Mouse (Mus musculus): ENCODE results near the gene Fam71b.

Fam71b gene

DNA sequence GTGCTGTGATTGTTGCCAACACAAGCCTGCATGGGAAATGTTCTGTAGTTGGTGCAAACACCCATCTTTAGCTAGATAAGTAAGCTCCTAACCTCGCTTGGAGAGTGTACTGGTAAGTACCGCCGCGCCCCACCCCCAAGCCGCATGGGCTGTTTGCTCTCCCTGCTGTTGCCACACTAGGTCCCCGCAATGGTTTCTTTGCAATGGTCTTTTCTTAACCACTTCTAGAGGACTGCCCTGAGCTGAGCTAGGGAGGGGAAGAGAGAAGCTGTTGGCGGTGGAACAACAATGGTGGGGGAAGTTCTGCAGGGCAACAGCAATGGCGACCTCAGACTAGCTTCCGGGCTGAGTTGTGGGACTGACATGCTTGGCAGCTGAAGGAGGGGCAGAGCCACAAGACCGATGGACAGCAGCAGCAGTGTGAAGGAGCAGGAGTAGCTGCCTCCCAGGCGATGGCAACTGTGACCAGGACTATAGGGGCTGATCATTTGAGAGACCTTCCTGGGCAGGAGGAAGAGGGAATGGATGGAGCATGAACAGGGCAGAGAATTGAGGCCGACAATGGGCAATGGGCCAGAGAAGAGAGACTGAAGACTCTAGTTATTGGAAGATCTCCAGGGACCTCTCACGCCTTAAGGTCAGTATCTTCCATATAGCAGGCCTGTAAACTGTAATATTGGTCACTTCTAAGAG, at the start of gene Fam71b:
Gene Fam71b (plus strand): TSS at position 393 of the 693 bp plus-strand sequence.
- no peak for DNase-seq (ENCODE audit: low spot score in 2 of 2)

DNA sequence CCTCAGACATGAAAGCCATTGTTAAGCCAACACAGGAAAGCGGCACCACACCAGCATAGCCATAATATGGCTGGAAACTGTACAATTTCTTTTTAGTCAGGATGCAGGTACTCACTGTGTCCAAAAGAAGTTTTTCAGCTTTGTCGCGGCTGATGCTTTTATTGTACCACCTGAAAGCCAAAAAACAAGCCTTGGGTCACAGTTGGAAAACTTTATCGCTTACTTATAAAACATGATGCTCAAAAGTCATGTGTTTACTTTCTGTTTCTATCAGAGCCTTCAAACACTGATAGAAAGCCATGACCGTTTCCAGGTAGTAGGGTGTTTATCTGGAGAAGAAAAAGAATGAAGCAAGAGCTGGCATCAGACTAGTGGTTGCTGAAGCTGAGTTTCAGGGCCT, 48.6 kb upstream of the Fam71b start:
- no peak for DNase-seq (ENCODE audit: low spot score in 2 of 2)

- no peak for DNase-seq (ENCODE audit: low spot score in 2 of 2)
Observed at GRCm38 (mm10) chr11:46348416-46348815, 47.9 kb upstream of the Fam71b start.

- no peak for DNase-seq (ENCODE audit: low spot score in 2 of 2)
Observed at GRCm38 (mm10) chr11:46349681-46350410, 46.5 kb upstream of the Fam71b start.

DNA sequence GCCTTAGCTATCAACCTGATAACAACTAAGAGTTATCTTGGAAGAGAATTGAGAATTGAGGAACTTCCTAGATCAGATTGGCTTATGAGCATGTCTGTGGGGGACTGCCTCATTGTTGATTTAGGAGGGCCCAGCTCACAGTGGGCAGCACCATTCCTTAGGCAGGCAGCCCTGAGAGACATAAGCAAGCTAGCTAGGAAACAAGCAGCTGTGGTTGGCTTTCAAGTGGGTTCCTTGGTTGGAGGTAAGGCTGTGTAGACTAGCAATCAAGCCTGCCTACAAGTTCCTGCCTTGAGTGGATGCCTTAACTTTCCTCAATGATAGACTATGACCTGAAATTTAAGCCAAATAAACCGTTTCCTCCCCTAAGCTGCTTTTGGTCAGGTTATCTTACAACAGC, 38.0 kb upstream of the Fam71b start:
- DNase-seq (ENCODE audit: low spot score in 2 of 2) = no peak

GRCm38 (mm10) chr11:46360991-46361665, 35.2 kb upstream of the Fam71b start:
- DNase-seq (ENCODE audit: low spot score in 2 of 2) = no peak

- DNase-seq (ENCODE audit: low spot score in 2 of 2) = no peak
Observed at GRCm38 (mm10) chr11:46362061-46363022, 34.0 kb upstream of the Fam71b start.

DNA sequence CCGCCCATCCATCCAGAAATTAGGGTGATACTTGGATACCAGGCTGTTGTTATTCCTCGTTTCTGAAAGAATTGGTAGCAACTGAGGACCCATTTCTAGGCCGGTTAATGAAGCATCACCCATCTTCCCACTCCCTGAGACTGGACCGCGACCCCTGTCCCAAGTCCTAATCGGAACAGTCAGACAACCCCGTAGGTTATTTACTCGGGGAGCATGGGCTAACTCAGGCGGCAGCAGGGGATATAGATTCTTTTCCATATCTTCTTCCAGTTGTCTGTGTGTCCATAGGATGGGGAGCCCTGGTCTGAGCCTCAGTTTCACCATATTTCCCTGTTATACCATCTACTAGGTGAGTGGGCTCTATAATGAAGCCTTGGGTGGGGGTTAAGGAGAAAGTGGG, 32.5 kb upstream of the Fam71b start:
- no peak for DNase-seq (ENCODE audit: low spot score in 2 of 2)

DNA sequence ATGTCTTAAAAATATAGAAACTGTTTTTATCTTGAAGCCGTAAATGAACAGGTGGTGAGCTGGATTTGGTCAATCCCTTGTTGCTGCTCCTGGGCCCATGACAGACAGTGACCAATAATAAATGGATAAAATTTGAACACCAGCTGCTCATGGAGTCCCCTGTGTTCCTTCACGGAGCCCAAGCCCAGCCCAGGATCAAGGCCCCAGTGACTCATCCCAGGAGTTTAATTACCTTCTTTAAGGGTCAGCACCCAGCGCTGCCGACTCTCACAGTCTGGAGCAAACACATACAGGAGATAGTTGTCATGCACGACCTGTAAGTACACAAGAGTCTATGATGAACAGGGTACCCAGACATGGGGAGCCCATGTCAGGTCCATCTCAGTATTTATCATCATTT, 30.6 kb upstream of the Fam71b start:
- no peak for DNase-seq (ENCODE audit: low spot score in 2 of 2)

GRCm38 (mm10) chr11:46366357-46366756, 30.0 kb upstream of the Fam71b start:
- no peak for DNase-seq (ENCODE audit: low spot score in 2 of 2)

GRCm38 (mm10) chr11:46370457-46370856, 25.9 kb upstream of the Fam71b start:
- no peak for DNase-seq (ENCODE audit: low spot score in 2 of 2)

GRCm38 (mm10) chr11:46371250-46371649, 25.1 kb upstream of the Fam71b start:
- no peak for DNase-seq (ENCODE audit: low spot score in 2 of 2)

DNA sequence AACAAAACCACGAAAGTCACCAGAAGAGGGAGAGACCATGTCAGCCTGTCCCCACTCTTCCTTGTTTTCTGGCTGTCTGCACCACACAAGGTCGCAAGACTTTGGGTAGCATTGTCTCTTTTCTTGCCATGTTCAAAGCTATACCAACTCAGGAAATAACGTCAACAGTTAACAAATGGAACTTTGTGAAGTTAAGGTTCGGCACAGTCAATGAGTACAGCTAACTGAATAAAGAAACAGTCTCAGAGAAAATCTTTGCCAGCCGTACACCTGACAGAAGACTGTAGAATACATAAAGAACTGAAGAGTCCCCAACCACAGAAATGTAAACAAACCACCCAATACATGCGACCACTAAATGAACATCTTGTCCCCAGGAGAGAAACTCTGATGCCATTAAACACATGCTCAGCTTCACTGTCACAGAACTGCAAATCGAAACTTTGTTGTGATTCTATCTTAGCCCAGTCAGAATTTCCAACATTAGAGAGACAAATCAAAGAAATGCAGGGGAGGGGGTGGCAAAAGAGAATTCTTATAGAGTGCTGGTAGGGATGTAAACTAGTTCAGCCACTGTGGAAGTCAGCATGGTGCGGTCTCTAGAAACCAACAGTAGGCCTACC, 23.9 kb upstream of the Fam71b start:
- DNase-seq (ENCODE audit: low spot score in 2 of 2) = no peak

GRCm38 (mm10) chr11:46373071-46374030, 23.0 kb upstream of the Fam71b start:
- no peak for DNase-seq (ENCODE audit: low spot score in 2 of 2)

DNA sequence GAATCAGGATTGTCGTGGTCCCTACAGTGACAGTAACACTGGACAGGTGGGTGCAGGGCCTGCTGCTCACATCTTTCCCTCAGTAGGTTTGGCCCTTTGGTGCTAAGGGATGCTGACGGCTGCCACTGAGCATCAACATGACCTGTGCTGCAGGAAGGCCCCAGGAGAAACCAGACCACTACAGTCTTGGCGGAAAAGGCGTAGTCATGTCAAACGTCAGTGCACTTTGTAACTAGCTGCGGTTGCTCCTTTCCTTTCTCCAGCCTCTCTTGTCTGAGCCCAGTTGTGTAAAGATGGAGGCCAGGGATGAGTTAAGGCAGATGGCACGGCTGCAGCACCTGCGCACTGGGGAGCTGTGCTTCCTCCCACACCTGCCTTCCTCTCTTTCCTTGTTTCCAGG, 21.3 kb upstream of the Fam71b start:
- DNase-seq (ENCODE audit: low spot score in 2 of 2) = no peak

DNA sequence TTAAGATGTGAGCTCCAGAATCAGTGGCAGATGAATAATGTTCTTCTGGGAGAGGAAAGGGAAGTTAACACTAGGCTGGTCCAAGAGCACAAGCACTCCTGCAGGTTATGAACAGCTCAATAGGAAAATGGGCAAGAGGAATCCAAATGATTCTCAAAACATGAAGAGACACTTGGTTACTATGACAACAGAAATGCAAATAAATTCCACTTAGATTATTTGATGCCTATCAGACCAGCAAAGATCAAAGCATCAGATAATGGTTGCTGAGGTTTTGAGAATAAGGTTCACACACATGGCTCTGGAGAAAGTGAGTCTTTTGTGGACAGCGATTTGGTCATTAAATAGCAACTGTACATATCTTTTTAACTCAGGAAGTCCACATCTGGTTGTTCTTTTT, 19.0 kb upstream of the Fam71b start:
- no peak for DNase-seq (ENCODE audit: low spot score in 2 of 2)

GRCm38 (mm10) chr11:46377819-46378782, 18.3 kb upstream of the Fam71b start:
- DNase-seq (ENCODE audit: low spot score in 2 of 2) = no peak

GRCm38 (mm10) chr11:46380097-46380675, 16.2 kb upstream of the Fam71b start:
- DNase-seq (ENCODE audit: low spot score in 2 of 2) = no peak
